Mouse (Mus musculus) MEL (cell line): ENCODE results near the gene Nav1. TPM values are rescaled to one million over a fixed set of nuclear protein-coding genes. Genes with fewer than 3 reads are reported as not detected.

Experiments
- DNase-seq: peaks from one replicate; pipeline ENCODE4 v3.0.0; 2011; ENCODE audit warnings: low read depth, low spot score
- H3K27ac ChIP-seq: 2 replicates; pipeline ENCODE4 v1.5.1; 2012; ENCODE audit warnings: low read depth, mild to moderate bottlenecking, control low read depth, low read length, moderate library complexity; ENCODE audit not compliant: control insufficient read depth
- H3K27me3 ChIP-seq, 2 experiments: fragments of 150-350 bp in 1 of 2; sonication (generic) in 1 of 2; 2 replicates each; pipeline ENCODE4 v1.6.1; 2012; ENCODE audit warnings: low read length in 2 of 2, mild to moderate bottlenecking in 2 of 2, improper control_type of control experiment in 1 of 2, moderate library complexity in 1 of 2; ENCODE audit not compliant: insufficient read depth in 2 of 2, control insufficient read depth in 1 of 2
- H3K36me3 ChIP-seq, 2 experiments: 2 replicates each; pipeline ENCODE4 v1.6.1; 2012 to 2014; ENCODE audit warnings: low read length in 2 of 2, improper control_type of control experiment in 1 of 2, inconsistent platforms in 1 of 2, mild to moderate bottlenecking in 1 of 2; ENCODE audit not compliant: insufficient read depth in 2 of 2, control insufficient read depth in 1 of 2
- H3K4me1 ChIP-seq, 2 experiments: fragments of 150-350 bp in 1 of 2; sonication (generic) in 1 of 2; 2 replicates each; pipeline ENCODE4 v1.6.1; 2012; ENCODE audit warnings: low read length in 2 of 2, improper control_type of control experiment in 1 of 2, mild to moderate bottlenecking in 1 of 2; ENCODE audit not compliant: insufficient read depth in 2 of 2, control insufficient read depth in 1 of 2
- H3K4me3 ChIP-seq, 2 experiments: fragments of 150-350 bp in 1 of 2; sonication (generic) in 1 of 2; 2 replicates each; pipeline ENCODE4 v1.5.1; 2012; ENCODE audit warnings: low read depth in 2 of 2, low read length in 2 of 2, mild to moderate bottlenecking in 2 of 2, moderate library complexity in 2 of 2, control low read depth in 1 of 2, improper control_type of control experiment in 1 of 2; ENCODE audit not compliant: control insufficient read depth in 1 of 2, insufficient read depth in 1 of 2
- H3K79me2 ChIP-seq: 2 replicates; pipeline ENCODE4 v1.6.1; 2012; ENCODE audit warnings: mild to moderate bottlenecking, low read length, moderate library complexity; ENCODE audit not compliant: control insufficient read depth, poor library complexity, insufficient read depth
- H3K9ac ChIP-seq: 2 replicates; pipeline ENCODE4 v1.6.1; 2012; ENCODE audit warnings: low read depth, mild to moderate bottlenecking, control low read depth, low read length, moderate library complexity; ENCODE audit not compliant: control insufficient read depth, poor library complexity, severe bottlenecking
- H3K9me3 ChIP-seq: fragments of 150-350 bp; sonication (generic); replicated peaks from 2 replicates; pipeline ENCODE4 v1.6.1; 2012; ENCODE audit warnings: mild to moderate bottlenecking, low read length, improper control_type of control experiment, moderate library complexity; ENCODE audit not compliant: insufficient read depth
- CHD2 ChIP-seq: IDR thresholded peaks from 2 replicates; pipeline ENCODE4 v1.6.1; 2011; ENCODE audit warnings: low read length, improper control_type of control experiment
- CTCF ChIP-seq, 3 experiments: IDR thresholded peaks in 2 of 3; conservative IDR thresholded peaks in 1 of 3; 2 replicates each; pipeline ENCODE4 v1.5.1; 2011 to 2012; ENCODE audit warnings: low read length in 3 of 3, low read depth in 2 of 3, mild to moderate bottlenecking in 2 of 3, improper control_type of control experiment in 1 of 3, inconsistent platforms in 1 of 3, mixed read lengths in 1 of 3, moderate library complexity in 1 of 3; ENCODE audit not compliant: control insufficient read depth in 1 of 3, insufficient read depth in 1 of 3, poor library complexity in 1 of 3, severe bottlenecking in 1 of 3
- E2F4 ChIP-seq: IDR thresholded peaks from 2 replicates; pipeline ENCODE4 v1.6.1; 2011; ENCODE audit warnings: low read depth, low read length, improper control_type of control experiment, borderline replicate concordance
- ELF1 ChIP-seq: IDR thresholded peaks from 2 replicates; pipeline ENCODE4 v1.6.1; 2014; ENCODE audit warnings: low read depth, mild to moderate bottlenecking, inconsistent platforms, low read length, improper control_type of control experiment, moderate library complexity
- EP300 ChIP-seq, 2 experiments: IDR thresholded peaks; 2 replicates each; pipeline ENCODE4 v1.6.1; 2011; ENCODE audit warnings: improper control_type of control experiment in 2 of 2, low read length in 2 of 2, low read depth in 1 of 2, mild to moderate bottlenecking in 1 of 2
- ETS1 ChIP-seq: IDR thresholded peaks from 2 replicates; pipeline ENCODE4 v1.6.1; 2012; ENCODE audit warnings: low read depth, mild to moderate bottlenecking, inconsistent platforms, low read length, improper control_type of control experiment, moderate library complexity
- GABPA ChIP-seq: IDR thresholded peaks from 2 replicates; pipeline ENCODE4 v1.6.1; 2012; ENCODE audit warnings: low read depth, mild to moderate bottlenecking, inconsistent platforms, low read length, improper control_type of control experiment, moderate library complexity
- JUND ChIP-seq: IDR thresholded peaks from 2 replicates; pipeline ENCODE4 v1.6.1; 2011; ENCODE audit warnings: low read depth, mild to moderate bottlenecking, improper control_type of control experiment, low read length
- MAFK ChIP-seq: IDR thresholded peaks from 2 replicates; pipeline ENCODE4 v1.6.1; 2011; ENCODE audit warnings: low read depth, mild to moderate bottlenecking, low read length, improper control_type of control experiment, borderline replicate concordance
- MAX ChIP-seq: IDR thresholded peaks from 2 replicates; pipeline ENCODE4 v1.6.1; 2011; ENCODE audit warnings: low read length, improper control_type of control experiment
- MAZ ChIP-seq: IDR thresholded peaks from 2 replicates; pipeline ENCODE4 v1.6.1; 2012; ENCODE audit warnings: low read depth, mild to moderate bottlenecking, inconsistent platforms, low read length, improper control_type of control experiment
- MXI1 ChIP-seq: IDR thresholded peaks from 2 replicates; pipeline ENCODE4 v1.6.1; 2011; ENCODE audit warnings: mild to moderate bottlenecking, low read depth, low read length, improper control_type of control experiment
- MYC ChIP-seq: IDR thresholded peaks from 2 replicates; pipeline ENCODE4 v1.6.1; 2011; ENCODE audit warnings: low read depth, mild to moderate bottlenecking, low read length, improper control_type of control experiment, moderate library complexity
- NRF1 ChIP-seq: IDR thresholded peaks from 2 replicates; pipeline ENCODE4 v1.6.1; 2014; ENCODE audit warnings: low read depth, mild to moderate bottlenecking, inconsistent platforms, low read length, improper control_type of control experiment, moderate library complexity; ENCODE audit not compliant: poor library complexity, insufficient read depth, severe bottlenecking
- POLR2A ChIP-seq, 2 experiments: IDR thresholded peaks; 2 replicates each; pipeline ENCODE4 v1.6.1; 2011 to 2012; ENCODE audit warnings: low read length in 2 of 2, mild to moderate bottlenecking in 2 of 2, control low read depth in 1 of 2, improper control_type of control experiment in 1 of 2, low read depth in 1 of 2, moderate library complexity in 1 of 2; ENCODE audit not compliant: control insufficient read depth in 1 of 2, insufficient read depth in 1 of 2, poor library complexity in 1 of 2
- POLR2AphosphoS2 ChIP-seq: IDR thresholded peaks from 2 replicates; pipeline ENCODE4 v1.6.1; 2011; ENCODE audit warnings: low read length, improper control_type of control experiment
- RAD21 ChIP-seq: IDR thresholded peaks from 2 replicates; pipeline ENCODE4 v1.6.1; 2011; ENCODE audit warnings: mild to moderate bottlenecking, low read depth, low read length, improper control_type of control experiment
- RCOR1 ChIP-seq: IDR thresholded peaks from 2 replicates; pipeline ENCODE4 v1.6.1; 2012; ENCODE audit warnings: low read depth, mild to moderate bottlenecking, inconsistent platforms, low read length, improper control_type of control experiment
- SMC3 ChIP-seq: IDR thresholded peaks from 2 replicates; pipeline ENCODE4 v1.6.1; 2011; ENCODE audit warnings: low read depth, low read length, improper control_type of control experiment
- TBP ChIP-seq: IDR thresholded peaks from 2 replicates; pipeline ENCODE4 v1.8.0; 2011; ENCODE audit warnings: low read depth, low read length, improper control_type of control experiment
- USF2 ChIP-seq, 2 experiments: IDR thresholded peaks; 2 replicates each; pipeline ENCODE4 v1.6.1; 2011 to 2012; ENCODE audit warnings: improper control_type of control experiment in 2 of 2, low read length in 2 of 2, borderline replicate concordance in 1 of 2, inconsistent platforms in 1 of 2, low read depth in 1 of 2, mild to moderate bottlenecking in 1 of 2; ENCODE audit not compliant: insufficient read depth in 1 of 2
- ZKSCAN1 ChIP-seq: IDR thresholded peaks from 2 replicates; pipeline ENCODE4 v1.6.1; 2012; ENCODE audit warnings: low read depth, mild to moderate bottlenecking, inconsistent platforms, low read length, improper control_type of control experiment, moderate library complexity
- polyA plus RNA-seq, 2 experiments: library from polyadenylated mRNA; stranded (reverse) in 1 of 2; unstranded in 1 of 2; fragments of >175 nt in 1 of 2; fragments of >200 nt in 1 of 2; gene quantifications; 2 replicates each; pipeline versions ENCODE4 v1.2.1 to v1.2.4; 2012; ENCODE audit warnings: low replicate concordance in 2 of 2, low read depth in 1 of 2; ENCODE audit not compliant: insufficient read length in 2 of 2, insufficient read depth in 1 of 2, missing spikeins in 1 of 2
- total RNA-seq: library from RNA; depleted of rRNA; stranded (reverse); fragments of 300-350 nt; gene quantifications from 2 replicates; pipeline ENCODE4 v1.2.3, GENCODE M21; 2012

Nav1 gene
- total and polyA plus RNA-seq, 3 experiments: 0.89 to 9.6 TPM; not detected in 1

- Histone ChIP-seq H3K9me3 (no peaks in the 10 kb centered on the region), H3K79me2 (no peaks in the 10 kb centered on the region), H3K4me3 (no peak overlapping the region), H3K9ac (no peak overlapping the region), H3K4me1 (0 out of 4 replicates have a peak, but pooled peaks cover 0 to 3% of the 10 kb centered on the region in 2 experiments), H3K27me3 (no peaks in the 10 kb centered on the region), H3K27ac (no peak overlapping the region), H3K36me3 (no peaks in the 10 kb centered on the region)
- DNase-seq: no peak
- TF ChIP-seq NRF1 (no peak), MAZ (no peak), MYC (no peak), CHD2 (no peak), POLR2A (IDR thresholded peaks at IDR 0.05; ENCODE audit: control insufficient read depth in 1 of 2, insufficient read depth in 1 of 2, low read depth in 1 of 2, low read length in 2 of 2, poor library complexity in 1 of 2) (no peak), USF2 (IDR thresholded peaks at IDR 0.05; ENCODE audit: borderline replicate concordance in 1 of 2, insufficient read depth in 1 of 2, low read depth in 1 of 2, low read length in 2 of 2) (no peak), RAD21 (no peak)
Observed at GRCm38 (mm10) chr1:135514046-135514445, 93.0 kb downstream of the Nav1 start.

- Histone ChIP-seq H3K9me3 (no peaks in the 10 kb centered on the region), H3K36me3 (no peaks in the 10 kb centered on the region), H3K4me1 (0 out of 4 replicates have a peak, but pooled peaks cover 0 to 3% of the 10 kb centered on the region in 2 experiments), H3K9ac (no peak overlapping the region), H3K27ac (no peak overlapping the region), H3K79me2 (no peaks in the 10 kb centered on the region), H3K4me3 (no peak overlapping the region), H3K27me3 (no peaks in the 10 kb centered on the region)
- no peak for DNase-seq
- no peak for TF ChIP-seq SMC3
- no peak for TF ChIP-seq MAFK
- no peak for TF ChIP-seq EP300 (IDR thresholded peaks at IDR 0.05; ENCODE audit: low read depth in 1 of 2, low read length in 2 of 2)
- no peak for TF ChIP-seq ELF1
- TF ChIP-seq RAD21: no peak
- TF ChIP-seq CTCF (IDR thresholded peaks at IDR 0.05 in 2 of 3, conservative IDR thresholded peaks at IDR 0.05 in 1 of 3; ENCODE audit: control insufficient read depth in 1 of 3, insufficient read depth in 1 of 3, low read depth in 2 of 3, low read length in 3 of 3, poor library complexity in 1 of 3, severe bottlenecking in 1 of 3): no peak
- TF ChIP-seq ETS1: no peak
- no peak for TF ChIP-seq TBP
- no peak for TF ChIP-seq POLR2A (IDR thresholded peaks at IDR 0.05; ENCODE audit: control insufficient read depth in 1 of 2, insufficient read depth in 1 of 2, low read depth in 1 of 2, low read length in 2 of 2, poor library complexity in 1 of 2)
- no peak for TF ChIP-seq POLR2AphosphoS2
- TF ChIP-seq MAX: no peak
- TF ChIP-seq E2F4: no peak
- no peak for TF ChIP-seq GABPA
- no peak for TF ChIP-seq JUND
- no peak for TF ChIP-seq ZKSCAN1
- TF ChIP-seq RCOR1: no peak
- TF ChIP-seq MXI1: no peak
- TF ChIP-seq MAZ: no peak
Observed at GRCm38 (mm10) chr1:135513464-135513863, 93.6 kb downstream of the Nav1 start.
